Mouse (Mus musculus) E14TG2a.4 (cell line): ENCODE measurements around the gene Tmem136.

Experiments
- CTCF ChIP-seq: conservative IDR thresholded peaks from 2 replicates; pipeline ENCODE4 v1.5.1; 2014; ENCODE audit warnings: low read length
- POU5F1 ChIP-seq: IDR thresholded peaks from 2 replicates; pipeline ENCODE4 v1.6.1; 2014; ENCODE audit warnings: low read length, borderline replicate concordance

DNA sequence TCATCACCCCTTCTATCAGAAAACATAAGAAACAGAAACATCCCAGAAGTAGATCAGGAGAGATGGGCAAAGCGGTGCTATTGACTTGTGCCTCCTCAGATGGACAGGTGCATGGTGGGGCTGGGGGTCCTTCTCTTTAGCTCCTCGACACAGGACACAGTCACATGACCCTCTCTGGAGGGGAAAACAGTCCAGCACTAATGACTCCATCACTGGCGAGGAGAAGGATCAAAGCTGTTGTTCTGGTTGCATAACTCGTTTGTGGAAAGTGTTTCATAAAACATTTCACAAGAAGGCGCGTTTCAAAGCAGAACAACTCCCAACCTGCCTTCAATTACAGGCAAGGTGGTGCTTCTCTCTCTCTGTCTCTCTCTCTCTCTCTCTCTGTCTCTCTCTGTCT lies 35.4 kb upstream of the Tmem136 start:
- TF ChIP-seq CTCF (no peak), POU5F1 (no peak)
